Mouse (Mus musculus) liver, adult 2 months (tissue): ENCODE measurements around the gene Bcas3. TPM values are rescaled to one million over a fixed set of nuclear protein-coding genes. Genes with fewer than 3 reads are reported as not detected.

Source experiments
- DNase-seq: peaks from one replicate; pipeline ENCODE4 v3.0.0-alpha.2; 2011; ENCODE audit warnings: low read depth, low spot score; ENCODE audit errors: extremely low read depth
- H3K27ac ChIP-seq: fragments of 200-500 bp; replicated peaks from 2 replicates; pipeline ENCODE4 v1.5.1; 2012; ENCODE audit warnings: low read depth, mild to moderate bottlenecking, control low read depth, inconsistent platforms, low read length; ENCODE audit not compliant: insufficient read depth
- H3K27me3 ChIP-seq: fragments of 200-500 bp; 2 replicates; pipeline ENCODE4 v1.6.1; 2012; ENCODE audit warnings: mild to moderate bottlenecking, moderate library complexity, low read length, inconsistent platforms; ENCODE audit not compliant: control insufficient read depth, insufficient read depth
- H3K36me3 ChIP-seq: fragments of 200-500 bp; 2 replicates; pipeline ENCODE4 v1.6.1; 2012; ENCODE audit warnings: low read length, inconsistent platforms; ENCODE audit not compliant: control insufficient read depth, insufficient read depth
- H3K4me1 ChIP-seq: fragments of 200-500 bp; 2 replicates; pipeline ENCODE4 v1.6.1; 2011; ENCODE audit warnings: low read length; ENCODE audit not compliant: control insufficient read depth, insufficient read depth
- H3K4me3 ChIP-seq: fragments of 200-500 bp; 2 replicates; pipeline ENCODE4 v1.5.1; 2011; ENCODE audit warnings: low read depth, mild to moderate bottlenecking, control low read depth, low read length, moderate library complexity; ENCODE audit not compliant: insufficient read depth
- H3K79me2 ChIP-seq: fragments of 200-500 bp; 2 replicates; pipeline ENCODE4 v1.6.1; 2012; ENCODE audit warnings: inconsistent platforms, mild to moderate bottlenecking, low read length, moderate library complexity; ENCODE audit not compliant: control insufficient read depth, insufficient read depth
- H3K9ac ChIP-seq: fragments of 200-500 bp; 2 replicates; pipeline ENCODE4 v1.6.1; 2012; ENCODE audit warnings: low read depth, mild to moderate bottlenecking, control low read depth, inconsistent platforms, low read length
- CTCF ChIP-seq: fragments of 200-500 bp; IDR thresholded peaks from 2 replicates; pipeline ENCODE4 v1.5.1; 2011; ENCODE audit warnings: low read depth, low read length, control low read depth
- POLR2A ChIP-seq: fragments of 200-500 bp; IDR thresholded peaks from 2 replicates; pipeline ENCODE4 v1.6.1; 2011; ENCODE audit warnings: low read length, control low read depth; ENCODE audit not compliant: insufficient read depth; ENCODE audit errors: extremely low read depth
- WGBS: fragments of 180-500 bp; shearing (Covaris S2); methylation state at CpG from one replicate; pipeline ENCODE4 v1.1.7; 2018; 5-methylcytosine and 5-hydroxymethylcytosine counted together
- polyA plus RNA-seq: library from polyadenylated mRNA; depleted of rRNA; stranded (reverse); fragments of >200 nt; gene quantifications from 2 replicates; pipeline ENCODE4 v1.2.3, GENCODE M21; 2012
- total RNA-seq: library from RNA; depleted of rRNA; stranded (reverse); fragments of >200 nt; gene quantifications from 2 replicates; pipeline ENCODE4 v1.2.3, GENCODE M21; 2014

Gene Bcas3
- total and polyA plus RNA-seq, 2 experiments = 16.5 to 21.4 TPM

DNA sequence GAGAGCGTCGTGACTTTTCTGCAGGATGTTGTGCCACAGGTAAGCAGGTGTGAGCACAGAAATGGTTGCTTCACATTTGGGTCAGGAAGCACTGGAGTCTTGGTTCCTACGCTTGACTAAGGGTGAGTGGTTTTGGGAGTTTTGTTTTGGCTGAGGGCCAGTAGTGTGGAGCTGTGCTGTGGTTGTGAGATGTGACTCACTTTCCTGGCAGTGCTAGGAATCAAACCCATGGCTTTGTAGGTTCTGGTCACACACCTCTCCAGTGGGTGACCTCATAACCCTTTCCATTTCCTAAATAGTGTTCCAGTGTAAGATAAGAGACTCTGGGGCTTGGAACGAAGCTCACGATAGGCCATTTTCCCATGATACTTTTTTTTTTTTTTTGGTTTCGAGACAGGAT, 6.7 kb downstream of the Bcas3 start:
- no peaks in the 10 kb centered on the region for H3K4me1 ChIP-seq
- H3K27ac ChIP-seq = no peak overlapping the region
- DNase-seq = no peak
- no peak overlapping the region for H3K4me3 ChIP-seq
- no peaks in the 10 kb centered on the region for H3K79me2 ChIP-seq
- H3K27me3 ChIP-seq = no peaks in the 10 kb centered on the region
- TF ChIP-seq POLR2A (no peak), CTCF (no peak)
- WGBS = 88% methylated on average over 6 of the region's 6 CpGs
- H3K9ac ChIP-seq = no peak overlapping the region
- H3K36me3 ChIP-seq = peaks cover 25% of the 10 kb centered on the region

DNA sequence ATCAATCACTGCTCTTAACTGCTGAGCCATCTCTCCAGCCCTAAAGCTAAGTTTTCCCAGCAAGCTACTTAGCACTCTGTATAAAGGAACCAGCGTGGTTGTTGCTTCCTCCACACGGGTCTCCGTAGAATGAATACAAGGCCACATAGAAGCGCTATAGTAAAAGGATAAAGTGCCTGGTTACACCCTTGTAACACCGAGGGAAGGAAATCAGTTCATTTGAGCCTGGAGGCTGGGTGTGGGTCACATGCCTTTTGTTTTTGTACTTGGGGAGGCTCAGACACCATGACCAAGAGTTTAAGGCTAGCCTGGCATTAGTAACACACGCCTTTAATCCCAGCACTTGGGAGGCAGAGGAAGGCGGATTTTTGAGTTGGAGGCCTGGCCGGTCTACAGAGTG, 8.7 kb downstream of the Bcas3 start:
- no peak for DNase-seq
- TF ChIP-seq POLR2A = no peak
- no peak for TF ChIP-seq CTCF
- Histone ChIP-seq H3K4me1 (no peaks in the 10 kb centered on the region), H3K79me2 (no peaks in the 10 kb centered on the region), H3K27ac (no peak overlapping the region), H3K9ac (no peak overlapping the region), H3K4me3 (no peak overlapping the region), H3K27me3 (no peaks in the 10 kb centered on the region), H3K36me3 (peaks cover 43% of the 10 kb centered on the region)
- 90% methylated on average over 8 of the region's 8 CpGs for WGBS

DNA sequence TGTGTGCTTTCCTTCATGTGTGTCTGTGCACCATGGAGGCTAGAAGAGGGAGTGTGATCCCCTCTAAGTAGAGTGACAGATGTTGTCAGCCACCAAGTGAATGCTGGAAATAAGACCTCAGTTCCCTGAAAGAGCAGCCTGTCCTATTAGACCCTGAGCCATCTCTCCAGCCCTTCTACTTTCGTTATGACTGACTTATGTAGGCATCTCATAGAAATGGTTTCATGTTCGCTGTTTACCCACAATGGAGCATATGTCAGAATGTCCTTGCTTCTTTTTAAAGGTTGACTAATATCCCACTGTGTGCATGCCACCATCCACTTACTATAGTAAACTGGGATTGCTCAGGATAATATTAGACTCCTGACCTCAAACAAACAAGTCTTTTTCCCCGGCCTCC, 13.2 kb downstream of the Bcas3 start:
- H3K9ac ChIP-seq = no peak overlapping the region
- no peaks in the 10 kb centered on the region for H3K4me1 ChIP-seq
- DNase-seq = no peak
- H3K79me2 ChIP-seq = no peaks in the 10 kb centered on the region
- H3K36me3 ChIP-seq = peaks cover 45% of the 10 kb centered on the region
- no peak overlapping the region for H3K4me3 ChIP-seq
- no peaks in the 10 kb centered on the region for H3K27me3 ChIP-seq
- 94% methylated on average over 3 of the region's 3 CpGs for WGBS
- no peak overlapping the region for H3K27ac ChIP-seq
- TF ChIP-seq CTCF (no peak), POLR2A (no peak)

GRCm38 (mm10) chr11:85367823-85368222, 14.9 kb downstream of the Bcas3 start:
- H3K4me1 ChIP-seq = no peaks in the 10 kb centered on the region
- 88% methylated on average over 3 of the region's 3 CpGs for WGBS
- no peak for DNase-seq
- H3K27me3 ChIP-seq = no peaks in the 10 kb centered on the region
- TF ChIP-seq CTCF (no peak), POLR2A (no peak)
- no peak overlapping the region for H3K4me3 ChIP-seq
- no peaks in the 10 kb centered on the region for H3K79me2 ChIP-seq
- no peak overlapping the region for H3K9ac ChIP-seq
- H3K27ac ChIP-seq = no peak overlapping the region
- peaks cover 43% of the 10 kb centered on the region for H3K36me3 ChIP-seq

- H3K27ac ChIP-seq = no peak overlapping the region
- DNase-seq = no peak
- TF ChIP-seq POLR2A = no peak
- WGBS = 99% methylated on average over 3 of the region's 3 CpGs
- H3K4me3 ChIP-seq = no peak overlapping the region
- peaks cover 7% of the 10 kb centered on the region; the same call in 1 of the 2 replicates for H3K36me3 ChIP-seq
- H3K79me2 ChIP-seq = no peaks in the 10 kb centered on the region
- H3K9ac ChIP-seq = no peak overlapping the region
- no peaks in the 10 kb centered on the region for H3K4me1 ChIP-seq
- no peaks in the 10 kb centered on the region for H3K27me3 ChIP-seq
Observed at GRCm38 (mm10) chr11:85379091-85379490, 26.1 kb downstream of the Bcas3 start.

DNA sequence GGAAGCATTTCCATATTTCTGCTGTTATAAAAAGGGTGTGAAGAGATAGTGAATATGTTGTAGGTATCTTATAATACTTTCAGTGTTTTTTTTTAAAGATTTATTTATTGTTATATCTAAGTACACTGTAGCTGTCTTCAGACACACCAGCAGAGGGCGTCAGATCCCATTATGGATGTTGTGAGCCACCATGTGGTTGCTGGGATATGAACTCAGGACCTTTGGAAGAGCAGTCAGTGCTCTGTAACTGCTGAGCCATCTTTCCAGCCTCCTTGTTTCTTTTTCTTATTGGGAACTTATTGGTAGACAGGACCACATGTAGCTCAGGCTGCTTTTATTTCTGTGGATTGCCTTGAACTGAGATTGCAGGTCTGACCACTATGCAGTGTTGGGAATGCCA, 27.1 kb downstream of the Bcas3 start:
- Histone ChIP-seq H3K27ac (no peak overlapping the region), H3K27me3 (no peaks in the 10 kb centered on the region), H3K9ac (no peak overlapping the region), H3K79me2 (no peaks in the 10 kb centered on the region), H3K4me3 (no peak overlapping the region), H3K4me1 (no peaks in the 10 kb centered on the region), H3K36me3 (peaks cover 2% of the 10 kb centered on the region; the same call in 1 of the 2 replicates)
- TF ChIP-seq CTCF = no peak
- TF ChIP-seq POLR2A = no peak
- DNase-seq = no peak
- 43% methylated on average over 1 of the region's 1 CpGs for WGBS
